Mouse (Mus musculus) urinary bladder, adult 18-20 months (tissue): ENCODE measurements around the gene N4bp1.

Experiments used
- DNase-seq, 2 experiments: peaks; one replicate each; pipeline ENCODE4 v3.0.0; 2022; ENCODE audit warnings: low spot score in 2 of 2, mixed read lengths in 2 of 2

The N4bp1 gene

DNA sequence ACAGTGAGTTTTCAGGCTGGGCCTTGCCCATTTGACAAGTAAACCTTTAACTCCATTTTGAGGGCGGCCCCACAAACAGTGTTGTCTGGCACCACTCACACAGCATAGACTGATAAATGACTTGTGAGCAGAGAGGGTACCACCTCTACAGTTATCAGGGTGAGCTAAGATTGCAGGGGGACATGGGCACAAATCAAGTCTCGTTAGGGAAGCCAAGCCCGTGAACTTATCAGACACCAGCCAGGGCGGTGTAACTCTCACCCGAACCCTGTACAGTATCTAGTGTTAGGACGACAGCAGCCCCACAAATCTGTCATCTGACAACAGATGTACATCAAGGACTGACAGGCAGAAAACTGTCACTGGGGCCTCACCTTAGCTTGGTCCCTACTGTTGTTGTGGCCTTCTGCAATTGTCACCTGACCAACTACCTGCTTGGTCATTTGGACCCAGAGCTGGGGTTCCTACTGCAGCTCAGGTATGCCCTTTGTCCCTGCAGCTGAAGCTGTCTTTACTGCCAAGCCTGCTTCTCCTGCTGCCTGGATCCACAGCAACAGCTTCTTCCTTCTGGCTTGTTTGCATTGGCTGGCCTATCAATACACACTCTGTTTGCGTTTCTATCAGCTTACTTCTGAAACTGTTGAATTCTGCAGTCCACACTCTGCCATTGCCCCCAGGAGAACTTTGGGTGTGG is 12.8 kb upstream of the N4bp1 start:
- DNase-seq = no peak

DNA sequence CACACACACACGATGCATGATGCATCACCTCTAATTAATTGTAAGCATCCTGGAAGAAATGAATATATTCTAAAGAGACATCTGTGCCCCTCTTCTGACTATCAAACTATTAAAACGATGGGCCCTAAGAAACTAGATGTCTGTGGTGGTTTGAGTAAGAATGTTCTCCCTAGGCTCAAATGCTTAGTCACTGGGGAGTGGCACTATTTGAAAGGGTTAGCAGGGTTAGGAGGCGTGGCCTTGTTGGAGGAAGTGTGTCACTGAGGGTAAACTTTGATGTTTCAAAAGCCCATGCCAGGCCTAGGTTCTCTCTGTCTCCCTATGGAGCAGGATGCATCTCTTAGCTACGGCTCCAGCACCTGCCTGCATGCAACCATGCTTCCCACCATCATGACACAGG is 10.3 kb upstream of the N4bp1 start:
- no peak for DNase-seq

DNA sequence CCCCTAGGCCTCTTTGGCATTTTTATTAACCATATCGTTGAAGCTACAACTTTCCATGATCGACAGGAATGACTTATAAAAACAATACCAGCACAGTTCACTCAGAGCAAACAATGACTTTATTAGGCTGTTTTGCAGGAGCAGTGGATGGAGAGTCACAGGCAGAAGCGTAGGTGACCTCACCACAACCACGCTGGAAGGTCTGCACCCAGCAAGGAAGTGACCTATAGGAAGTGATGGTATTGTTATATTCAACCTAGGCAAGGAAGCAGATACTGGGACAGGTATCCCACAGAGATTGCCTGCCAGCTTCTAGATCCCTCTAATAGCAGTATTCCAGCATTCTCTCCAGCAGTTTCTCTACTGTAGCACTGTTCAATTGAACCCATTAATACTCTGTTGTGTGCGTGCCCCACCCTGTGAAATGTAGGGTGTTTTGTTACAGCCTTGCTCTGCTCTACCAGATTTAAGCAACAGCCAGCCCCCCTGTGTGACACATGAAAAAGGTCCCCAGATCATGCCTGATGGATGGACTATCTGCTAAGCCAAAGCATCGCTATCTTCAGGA is 9.2 kb upstream of the N4bp1 start:
- DNase-seq = no peak

GRCm38 (mm10) chr8:86893554-86893953 is 8.5 kb upstream of the N4bp1 start:
- DNase-seq = no peak

DNA sequence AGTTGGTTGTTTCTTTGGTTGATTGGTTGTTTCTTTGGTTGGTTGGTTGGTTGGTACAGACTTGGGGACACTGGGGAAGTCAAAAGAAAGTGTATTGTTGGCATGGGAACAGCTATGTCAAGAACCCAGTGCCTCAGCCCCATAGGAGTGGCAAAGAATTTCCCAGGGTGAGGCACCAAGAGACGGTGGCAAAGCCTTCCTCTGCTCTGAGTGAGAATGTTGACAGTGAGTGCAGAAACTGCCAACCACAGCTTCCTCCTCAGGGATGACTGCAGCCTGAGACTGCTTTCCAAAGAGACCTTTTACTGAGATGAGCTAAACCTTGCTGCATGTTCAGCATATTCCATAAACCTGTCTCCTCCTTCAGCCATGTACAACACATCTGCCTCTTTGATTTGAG is 6.5 kb upstream of the N4bp1 start:
- DNase-seq = no peak

- DNase-seq = no peak
Observed at GRCm38 (mm10) chr8:86888058-86888939, 3.2 kb upstream of the N4bp1 start.

DNA sequence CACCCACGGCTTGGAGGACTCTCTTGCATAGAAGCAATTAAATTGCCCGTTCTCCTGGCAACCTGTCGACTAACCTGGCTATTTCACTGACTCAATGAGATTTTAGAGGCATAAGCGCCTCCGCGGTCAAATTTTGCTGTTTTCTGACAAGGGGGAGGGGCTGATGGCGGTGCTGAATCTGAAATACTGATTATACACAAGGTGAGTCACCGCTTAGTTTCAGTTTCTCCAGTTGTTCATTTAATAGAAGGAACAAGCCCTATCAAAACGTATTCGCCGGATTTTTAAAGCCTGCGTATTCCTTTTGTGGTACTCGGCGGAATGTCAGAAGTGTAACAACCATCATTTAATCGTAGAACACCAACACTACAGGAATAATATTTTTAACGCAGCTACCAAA is 991 bp downstream of the N4bp1 start:
- DNase-seq = peak; percentile 28 to 40

DNA sequence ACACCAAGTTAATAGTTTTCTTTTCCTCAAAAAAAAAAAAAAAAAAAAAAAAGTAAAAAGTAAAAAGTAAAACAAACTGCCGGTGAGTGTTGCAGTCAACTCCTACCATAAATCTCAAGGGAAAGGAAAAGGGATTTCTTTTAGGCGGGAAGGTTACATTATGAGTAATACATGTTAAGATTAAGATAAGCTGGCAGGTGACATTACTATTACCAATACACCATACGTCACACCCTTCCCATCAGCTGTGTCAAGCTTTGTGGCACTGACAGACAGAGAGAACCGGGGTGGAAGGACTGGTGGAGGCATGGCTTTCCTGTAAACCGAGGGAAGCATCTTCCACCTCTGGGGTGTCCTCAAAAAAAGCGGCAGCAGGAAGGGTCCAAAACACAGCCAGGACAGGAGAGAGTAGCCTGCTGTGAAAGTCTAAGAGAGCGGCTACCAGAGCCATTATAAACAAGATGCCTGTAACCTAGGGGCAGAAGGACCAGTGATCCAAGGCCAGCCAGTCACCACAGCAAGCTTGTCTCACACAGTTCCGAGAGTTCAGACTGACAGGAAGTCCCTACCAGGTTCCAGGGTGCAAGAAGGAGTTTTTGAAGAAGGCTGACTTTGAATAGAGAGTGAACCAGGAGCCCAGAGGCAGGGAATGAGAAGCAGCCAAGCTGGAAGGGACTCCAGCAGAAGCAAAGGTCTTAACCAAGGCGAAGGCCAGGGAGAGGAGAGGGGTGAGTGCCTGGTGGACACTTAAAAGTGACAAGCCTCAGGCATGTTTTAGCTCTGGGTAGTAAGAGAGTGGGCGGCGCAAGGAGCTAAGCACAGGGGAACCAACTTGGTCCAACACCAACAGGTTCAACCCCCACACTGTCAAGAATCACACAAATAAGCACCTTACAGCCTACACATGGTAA is 2.2 kb downstream of the N4bp1 start:
- no peak for DNase-seq

- DNase-seq = no peak
Observed at GRCm38 (mm10) chr8:86881951-86882350, 3.1 kb downstream of the N4bp1 start.

- DNase-seq = no peak
Observed at GRCm38 (mm10) chr8:86881068-86881609, 3.9 kb downstream of the N4bp1 start.

GRCm38 (mm10) chr8:86876831-86877230 is 8.2 kb downstream of the N4bp1 start:
- DNase-seq = no peak

DNA sequence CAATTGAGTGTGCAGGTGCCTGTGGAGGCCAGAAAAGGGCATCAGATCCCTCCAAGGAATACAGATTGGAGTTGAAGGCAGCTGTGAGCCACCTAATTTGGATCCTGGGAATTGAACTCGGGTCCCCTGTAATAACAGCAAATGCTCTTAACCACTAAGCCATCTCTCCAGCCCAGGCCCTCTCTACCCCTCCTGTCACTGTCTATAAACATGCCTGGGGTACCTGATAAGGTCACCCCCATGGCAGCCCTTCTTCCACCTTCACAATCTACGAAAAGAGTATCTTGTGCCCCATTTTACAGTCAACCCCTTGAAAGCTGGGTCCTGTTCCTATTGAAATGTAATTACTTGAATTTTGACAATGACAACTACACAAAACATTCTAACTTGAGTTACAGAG is 11.0 kb downstream of the N4bp1 start:
- DNase-seq = no peak

- DNase-seq = no peak
Observed at GRCm38 (mm10) chr8:86873151-86873550, 11.9 kb downstream of the N4bp1 start.

GRCm38 (mm10) chr8:86872097-86872815 is 12.8 kb downstream of the N4bp1 start:
- no peak for DNase-seq

- no peak for DNase-seq
Observed at GRCm38 (mm10) chr8:86871421-86871820, 13.6 kb downstream of the N4bp1 start.

- no peak for DNase-seq
Observed at GRCm38 (mm10) chr8:86870771-86871170, 14.3 kb downstream of the N4bp1 start.

DNA sequence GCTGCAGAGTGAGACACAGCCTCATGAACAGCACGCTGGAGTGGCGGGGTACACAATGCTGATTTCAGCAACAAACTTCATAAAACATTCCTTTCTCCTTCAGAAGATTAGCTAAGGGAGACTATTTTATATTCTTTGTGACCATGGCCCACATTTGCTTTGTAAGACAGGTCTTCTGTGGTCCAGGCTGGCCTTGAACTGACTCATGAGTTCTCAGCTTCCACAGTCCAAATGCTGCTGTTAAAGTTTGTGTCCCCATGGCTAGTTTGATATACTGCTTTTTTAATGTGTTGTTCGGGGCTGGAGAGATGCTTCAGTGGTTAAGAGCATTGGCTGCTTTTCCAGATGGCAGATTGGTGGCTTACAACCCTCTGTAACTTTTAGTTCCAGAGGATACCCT is 17.0 kb downstream of the N4bp1 start:
- DNase-seq = no peak

GRCm38 (mm10) chr8:86864764-86865163 is 20.3 kb downstream of the N4bp1 start:
- no peak for DNase-seq

DNA sequence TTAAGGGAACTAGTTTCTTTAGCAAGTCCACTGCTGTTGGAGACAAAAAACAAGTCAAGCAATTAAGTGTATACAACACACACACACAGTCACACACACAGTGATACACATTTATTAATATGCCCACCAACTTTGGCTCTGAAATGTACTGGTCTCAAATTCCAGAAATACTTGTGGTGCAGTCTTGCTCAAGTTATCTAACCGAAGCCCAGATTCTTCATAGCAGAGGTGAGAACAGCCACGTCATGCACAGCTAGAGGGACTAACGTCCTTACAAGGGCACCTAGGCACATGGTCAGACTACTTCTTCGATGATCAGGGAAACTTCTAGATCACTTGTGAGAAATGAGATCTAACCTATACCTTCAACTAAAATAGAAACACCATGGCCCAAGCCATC is 22.2 kb downstream of the N4bp1 start:
- no peak for DNase-seq

DNA sequence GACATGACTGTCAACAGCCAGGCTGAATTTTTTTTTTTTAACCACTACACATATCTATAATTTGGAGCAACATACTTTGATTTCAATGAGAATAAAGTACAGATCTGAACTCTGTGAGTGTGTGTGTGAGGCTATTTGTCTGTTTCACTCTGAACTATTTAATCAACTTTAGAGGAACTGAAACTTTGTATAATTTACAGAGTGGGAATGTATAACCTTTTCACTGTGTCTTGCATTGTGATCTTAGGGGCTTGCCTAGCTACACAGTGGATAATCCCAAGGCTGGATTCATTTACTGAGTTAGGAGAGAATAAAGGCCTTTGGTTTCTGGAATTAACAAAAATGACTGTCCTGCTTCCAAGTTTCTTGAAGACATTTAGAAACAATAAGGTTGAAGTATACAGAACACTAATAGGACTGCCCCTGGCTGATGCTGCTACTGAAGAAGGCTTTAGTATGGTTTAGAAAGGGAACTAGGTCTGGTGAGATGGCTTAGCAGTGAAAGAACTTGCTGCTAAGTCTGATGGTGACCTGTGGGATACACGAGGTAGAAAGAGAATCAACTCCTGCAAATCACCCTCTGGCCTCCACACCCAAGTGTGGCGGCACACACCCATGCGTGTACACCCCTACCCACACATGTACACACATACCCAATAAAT is 22.8 kb downstream of the N4bp1 start:
- DNase-seq = no peak
